Mouse (Mus musculus) megakaryocyte, embryonic 14.5 days (primary cell): ENCODE measurements around the gene Smc1b.

Source experiments
- FLI1 ChIP-seq: IDR thresholded peaks from 2 replicates; pipeline ENCODE4 v1.6.1; 2012; ENCODE audit warnings: low read length, inconsistent platforms, mixed read lengths
- GATA1 ChIP-seq: IDR thresholded peaks from 3 replicates; pipeline ENCODE4 v1.6.1; 2012; ENCODE audit warnings: mixed read lengths, low read length, inconsistent platforms, borderline replicate concordance

DNA sequence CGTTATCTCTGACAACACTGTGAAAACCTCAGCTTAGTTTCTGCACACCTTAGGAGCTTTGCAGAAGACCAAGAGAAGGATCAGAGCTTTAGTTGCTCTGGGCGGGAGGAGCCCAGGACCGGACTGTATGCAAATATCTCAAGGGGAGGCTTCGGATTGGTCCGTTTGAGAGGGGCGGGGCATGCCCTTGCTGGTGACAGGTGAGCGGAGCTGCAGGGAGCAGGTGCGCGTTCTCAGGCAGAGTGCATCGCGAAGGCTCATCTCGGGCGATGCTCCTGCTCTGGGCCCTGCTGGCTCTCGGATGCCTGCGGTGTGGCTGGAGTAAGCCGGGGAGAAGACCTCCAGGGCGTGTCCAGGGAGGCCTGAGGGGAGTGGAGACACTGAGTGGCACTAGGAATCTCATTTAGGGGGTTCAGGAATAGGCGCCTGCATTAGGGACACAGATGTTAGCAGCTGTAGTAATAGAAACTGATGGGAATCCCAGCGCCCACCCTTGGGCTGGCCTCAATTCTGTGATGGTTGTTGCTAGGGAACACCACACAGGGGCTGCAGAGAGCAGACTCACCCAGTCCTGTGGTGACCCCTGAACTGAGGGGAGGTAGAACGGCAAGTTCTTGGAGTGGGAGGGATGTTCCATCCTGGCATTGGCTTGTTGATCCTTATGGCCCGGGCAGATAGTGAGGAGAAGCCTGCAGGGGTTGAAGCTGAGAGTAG is 114.7 kb downstream of the Smc1b start, which contains the start of gene Upk3a:
- TF ChIP-seq GATA1 (no peak), FLI1 (no peak)
